Mouse (Mus musculus) layer of hippocampus, postnatal 25 days (tissue): ENCODE measurements at regions not wholly inside any gene's neighbourhood (a gene's known extent, or its start where the extent isn't known, plus 50 kb on each side); places are given as distances from the start of the nearest gene placed in this dataset.
"Not testable (repeated sequence)": the region's sequence is repeated elsewhere in the genome, so short reads cannot be mapped to it uniquely, and the experiment has no call there.

Source experiments
- DNase-seq, 2 experiments: peaks; one replicate each; pipeline ENCODE4 v3.0.0; 2022; ENCODE audit warnings: mixed read lengths in 2 of 2, low spot score in 1 of 2; ENCODE audit errors: extremely low spot score in 1 of 2

- DNase-seq: no peak
Observed at GRCm38 (mm10) chr17:31732176-31732880, 54.7 kb downstream of the Cryaa start.

- DNase-seq: no peak
Observed at GRCm38 (mm10) chr17:31734521-31734920, 56.9 kb downstream of the Cryaa start.

GRCm38 (mm10) chr17:31736716-31737115 is 59.1 kb downstream of the Cryaa start:
- no peak for DNase-seq

GRCm38 (mm10) chr17:31738249-31738648 is 60.6 kb downstream of the Cryaa start:
- DNase-seq: no peak

GRCm38 (mm10) chr17:31739586-31739985 is 62.0 kb downstream of the Cryaa start:
- no peak for DNase-seq

- no peak for DNase-seq
Observed at GRCm38 (mm10) chr17:31740059-31740458, 62.5 kb downstream of the Cryaa start.

GRCm38 (mm10) chr17:31743656-31744055 is 66.0 kb downstream of the Cryaa start:
- no peak for DNase-seq

GRCm38 (mm10) chr17:31746198-31747111 is 68.8 kb downstream of the Cryaa start:
- DNase-seq: no peak

- no peak for DNase-seq
Observed at GRCm38 (mm10) chr17:31747563-31747962, 70.0 kb downstream of the Cryaa start.

- DNase-seq: no peak
Observed at GRCm38 (mm10) chr17:31748158-31748557, 70.6 kb downstream of the Cryaa start.

GRCm38 (mm10) chr17:31748971-31749370 is 71.4 kb downstream of the Cryaa start:
- DNase-seq: no peak

GRCm38 (mm10) chr17:31751262-31751661 is 73.7 kb downstream of the Cryaa start:
- no peak for DNase-seq

- DNase-seq: no peak
Observed at GRCm38 (mm10) chr17:31753113-31753858, 75.7 kb downstream of the Cryaa start.

GRCm38 (mm10) chr17:31753859-31754229 is 76.2 kb downstream of the Cryaa start:
- no peak for DNase-seq

GRCm38 (mm10) chr17:31760465-31760864 is 82.9 kb downstream of the Cryaa start:
- DNase-seq: no peak

GRCm38 (mm10) chr17:31763078-31763477 is 85.5 kb downstream of the Cryaa start:
- no peak for DNase-seq

GRCm38 (mm10) chr17:31766779-31767697 is 88.6 kb downstream of the Sik1 start:
- DNase-seq: peak; percentile 60 to 69

GRCm38 (mm10) chr17:31772201-31772820 is 83.3 kb downstream of the Sik1 start:
- no peak for DNase-seq

GRCm38 (mm10) chr17:31773882-31774281 is 81.7 kb downstream of the Sik1 start:
- not testable (repeated sequence) for DNase-seq
